Mouse (Mus musculus): ENCODE data around the gene Socs3.

DNA sequence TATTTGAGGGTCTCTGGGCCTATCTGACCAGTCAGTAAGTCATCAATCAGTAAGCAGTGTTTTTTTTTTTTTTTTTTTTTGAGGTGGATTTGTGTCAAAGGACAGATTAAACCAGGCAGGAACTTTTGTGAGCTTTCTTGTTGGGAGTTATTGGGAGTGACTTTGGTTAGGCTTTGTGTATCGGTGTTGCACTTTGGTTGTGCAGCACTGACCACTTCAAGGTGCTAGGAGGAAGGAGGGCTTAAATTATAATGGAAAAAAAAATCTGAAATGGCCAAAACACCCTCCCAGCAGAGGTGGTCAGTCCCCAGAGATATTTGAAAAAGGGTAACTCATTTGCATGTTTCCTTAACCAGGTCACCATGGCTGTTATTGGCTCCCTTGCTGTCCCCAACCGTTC is 27.2 kb upstream of the Socs3 start:
- no peak for TF ChIP-seq CTCF (IDR thresholded peaks at IDR 0.05; ENCODE audit: low read depth)
- TF ChIP-seq EP300 (optimal IDR thresholded peaks at IDR 0.05): no peak
